Mouse (Mus musculus): ENCODE data around the gene Plxnb1. TPM values are rescaled to one million over a fixed set of nuclear protein-coding genes. Genes with fewer than 3 reads are reported as not detected.

Plxnb1 gene
- polyA plus RNA-seq, 1 experiment from 2014 or later = 41.2 TPM

DNA sequence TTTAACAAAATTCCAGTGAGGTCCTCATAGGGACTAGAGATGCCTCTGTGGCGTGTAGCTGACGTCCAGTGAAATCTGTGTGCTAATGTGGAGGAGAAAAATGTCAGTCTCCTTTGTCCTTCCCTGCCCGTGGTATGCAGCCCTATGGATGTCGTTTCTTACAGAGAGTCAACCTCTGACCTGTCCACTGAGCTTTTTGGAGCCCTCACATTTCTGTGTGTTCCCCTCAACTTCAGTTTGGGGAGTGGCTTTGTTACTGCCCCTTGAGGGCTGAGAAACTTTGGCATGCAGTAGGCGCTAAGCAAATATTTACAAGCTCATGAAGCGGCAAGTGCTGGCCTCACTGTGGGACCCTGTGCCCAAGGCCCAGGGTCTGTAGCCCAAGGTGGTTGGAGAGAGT lies 2.1 kb downstream of the Plxnb1 start:
- no peaks in the 10 kb centered on the region for H3K9me3 ChIP-seq (replicated peaks)
- H3K9ac ChIP-seq = peak overlapping the region; percentile 83
- peaks cover 58% of the 10 kb centered on the region for H3K4me1 ChIP-seq
- no peaks in the 10 kb centered on the region for H3K27me3 ChIP-seq
- no peak for ATAC-seq (ENCODE audit: low FRiP score)
- H3K27ac ChIP-seq = peak overlapping the region; percentile 98
- 13% methylated on average over 6 of the region's 6 CpGs for WGBS
- H3K4me3 ChIP-seq = peak overlapping the region; percentile 46
- peaks cover 36% of the 10 kb centered on the region for H3K36me3 ChIP-seq
- peak overlapping the region; percentile 94 for H3K4me2 ChIP-seq (replicated peaks)

DNA sequence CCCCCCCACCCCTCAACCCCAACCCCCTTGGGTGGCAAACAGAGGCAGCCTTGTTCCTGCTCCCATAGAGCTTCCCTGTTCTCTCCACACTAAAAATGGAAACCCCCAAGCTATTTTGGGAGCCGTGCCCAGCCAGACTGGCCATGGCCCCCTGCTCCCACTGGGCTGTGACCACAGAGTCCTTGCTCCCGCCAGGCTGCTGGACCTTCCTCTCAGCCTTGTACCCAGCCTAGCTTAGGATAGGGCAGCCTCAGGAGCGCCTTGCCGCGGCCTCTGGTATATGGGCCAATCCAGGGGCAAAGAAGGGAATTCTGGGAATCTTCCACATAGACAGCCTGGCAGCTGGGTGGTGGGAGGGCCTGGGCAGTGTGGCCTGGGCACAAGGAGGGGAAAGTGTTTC lies 2.6 kb downstream of the Plxnb1 start:
- H3K27ac ChIP-seq = peak overlapping the region; percentile 98
- no peak for ATAC-seq (ENCODE audit: low FRiP score)
- H3K9ac ChIP-seq = peak overlapping the region; percentile 83
- H3K4me3 ChIP-seq = peak overlapping the region; percentile 46
- H3K4me2 ChIP-seq (replicated peaks) = peak overlapping the region; percentile 94
- H3K36me3 ChIP-seq = peaks cover 38% of the 10 kb centered on the region
- peaks cover 58% of the 10 kb centered on the region for H3K4me1 ChIP-seq
- WGBS = 55% methylated on average over 5 of the region's 5 CpGs
- H3K27me3 ChIP-seq = no peaks in the 10 kb centered on the region
- no peaks in the 10 kb centered on the region for H3K9me3 ChIP-seq (replicated peaks)

DNA sequence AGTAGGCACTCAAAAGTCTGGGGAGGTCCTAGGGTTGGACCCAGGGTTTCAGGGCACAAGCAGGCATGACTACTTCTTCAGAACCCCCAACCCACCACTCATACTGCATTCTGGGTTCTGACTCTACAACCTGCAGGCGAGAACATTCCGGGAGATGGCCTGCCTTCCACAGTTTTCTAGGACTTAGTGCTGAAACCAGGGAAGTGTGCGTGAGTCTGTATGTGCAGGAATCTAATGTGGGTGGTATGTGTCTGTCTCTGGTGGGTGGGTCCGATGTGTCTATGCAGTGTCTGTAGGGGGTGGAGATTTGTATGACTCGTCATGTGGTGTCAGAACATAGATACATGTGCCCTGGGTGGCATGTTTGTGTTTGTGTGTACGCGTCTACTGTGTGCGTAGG lies 3.2 kb downstream of the Plxnb1 start:
- peak overlapping the region; percentile 46 for H3K4me3 ChIP-seq
- peak overlapping the region; percentile 83 for H3K9ac ChIP-seq
- H3K27me3 ChIP-seq = no peaks in the 10 kb centered on the region
- H3K36me3 ChIP-seq = peaks cover 43% of the 10 kb centered on the region
- peaks cover 55% of the 10 kb centered on the region for H3K4me1 ChIP-seq
- 86% methylated on average over 8 of the region's 8 CpGs for WGBS
- peak overlapping the region; percentile 94 for H3K4me2 ChIP-seq (replicated peaks)
- H3K27ac ChIP-seq = peak overlapping the region; percentile 98; the same call in 1 of the 2 replicates
- H3K9me3 ChIP-seq (replicated peaks) = no peaks in the 10 kb centered on the region
- ATAC-seq (ENCODE audit: low FRiP score) = no peak

DNA sequence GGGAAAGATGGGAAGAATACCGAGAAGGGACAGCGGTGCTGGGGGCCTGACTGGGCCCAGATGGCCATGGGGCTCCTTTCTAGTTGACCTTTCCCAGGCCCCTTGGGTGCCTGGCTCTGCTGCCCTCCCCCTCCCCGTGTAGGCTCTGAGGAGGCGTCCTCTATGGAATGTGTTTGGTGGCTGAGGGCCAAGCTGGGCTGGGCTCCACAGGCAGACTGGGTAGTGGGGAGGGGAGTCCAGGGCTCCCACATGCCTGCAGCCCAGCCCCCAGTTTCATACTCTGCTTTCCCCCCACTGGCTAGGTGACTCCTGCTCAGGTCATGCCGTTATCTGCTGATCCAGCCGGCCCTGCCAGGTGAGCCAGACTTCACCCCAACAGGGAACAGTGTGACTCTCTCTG lies 3.8 kb downstream of the Plxnb1 start:
- Histone ChIP-seq H3K4me3 (peak overlapping the region; percentile 46), H3K27ac (peak overlapping the region; percentile 98; the same call in 1 of the 2 replicates), H3K9me3 (replicated peaks) (no peaks in the 10 kb centered on the region), H3K9ac (peak overlapping the region; percentile 83), H3K4me2 (replicated peaks) (peak overlapping the region; percentile 94), H3K27me3 (no peaks in the 10 kb centered on the region), H3K36me3 (peaks cover 47% of the 10 kb centered on the region), H3K4me1 (peaks cover 49% of the 10 kb centered on the region)
- WGBS = 53% methylated on average over 6 of the region's 6 CpGs
- no peak for ATAC-seq (ENCODE audit: low FRiP score)

DNA sequence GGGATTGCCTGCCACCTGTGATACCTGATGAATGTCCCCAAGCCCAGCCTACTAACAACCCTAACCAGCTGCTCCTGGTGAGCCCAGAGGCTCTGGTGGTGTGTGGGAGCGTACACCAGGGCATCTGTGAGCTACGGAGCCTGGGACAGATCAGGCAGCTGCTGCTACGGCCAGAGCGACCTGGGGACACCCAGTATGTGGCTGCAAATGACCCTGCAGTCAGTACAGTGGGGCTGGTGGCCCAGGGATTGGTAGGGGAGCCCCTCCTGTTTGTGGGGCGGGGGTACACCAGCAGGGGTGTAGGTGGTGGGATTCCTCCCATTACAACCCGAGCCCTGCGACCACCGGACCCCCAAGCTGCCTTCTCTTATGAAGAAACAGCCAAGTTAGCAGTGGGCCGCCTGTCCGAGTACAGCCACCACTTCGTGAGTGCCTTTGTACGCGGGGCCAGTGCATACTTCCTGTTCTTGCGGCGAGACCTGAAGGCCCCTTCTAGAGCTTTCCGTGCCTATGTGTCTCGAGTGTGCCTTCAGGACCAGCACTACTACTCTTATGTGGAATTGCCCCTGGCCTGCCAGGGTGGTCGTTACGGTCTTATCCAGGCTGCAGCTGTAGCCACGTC lies 5.2 kb downstream of the Plxnb1 start:
- peaks cover 62% of the 10 kb centered on the region for H3K36me3 ChIP-seq
- H3K4me1 ChIP-seq = peaks cover 39% of the 10 kb centered on the region
- H3K27ac ChIP-seq = no peak overlapping the region

DNA sequence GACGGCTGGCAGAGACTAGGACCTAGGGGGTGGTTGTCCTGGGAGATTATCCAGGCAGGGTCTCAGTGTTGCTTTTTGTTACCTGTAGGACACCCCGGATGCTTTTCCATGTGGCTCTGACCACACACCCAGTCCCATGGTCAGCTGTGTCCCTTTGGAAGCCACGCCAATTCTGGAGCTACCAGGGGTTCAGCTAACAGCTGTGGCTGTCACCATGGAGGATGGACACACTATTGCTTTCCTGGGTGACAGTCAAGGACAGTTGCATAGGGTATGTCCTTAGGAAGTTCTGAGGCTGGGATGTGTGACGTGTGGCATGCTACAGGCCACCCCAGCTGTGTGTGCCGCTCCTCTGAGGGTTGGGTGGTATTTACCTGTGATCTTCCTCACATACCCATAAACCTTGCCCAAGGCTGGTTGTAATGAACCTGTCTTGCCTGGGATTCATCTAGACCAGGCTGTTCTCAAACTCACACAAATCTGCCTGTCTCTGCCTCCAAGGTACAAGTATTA lies 6.8 kb downstream of the Plxnb1 start:
- no peak for ATAC-seq (ENCODE audit: low FRiP score)
- WGBS = 94% methylated on average over 5 of the region's 5 CpGs
- Histone ChIP-seq H3K27ac (no peak overlapping the region), H3K9ac (no peak overlapping the region), H3K4me2 (replicated peaks) (no peak overlapping the region), H3K36me3 (peaks cover 77% of the 10 kb centered on the region), H3K9me3 (replicated peaks) (no peaks in the 10 kb centered on the region), H3K27me3 (no peaks in the 10 kb centered on the region), H3K4me3 (no peak overlapping the region), H3K4me1 (peaks cover 32% of the 10 kb centered on the region)

More for the DNA sequence above, 5.2 kb downstream of the Plxnb1 start:
- Histone ChIP-seq H3K27me3 (no peaks in the 10 kb centered on the region), H3K9me3 (replicated peaks) (no peaks in the 10 kb centered on the region), H3K4me2 (replicated peaks) (no peak overlapping the region), H3K9ac (no peak overlapping the region), H3K4me3 (no peak overlapping the region)
- no peak for ATAC-seq (ENCODE audit: low FRiP score)
- 90% methylated on average over 20 of the region's 20 CpGs for WGBS

DNA sequence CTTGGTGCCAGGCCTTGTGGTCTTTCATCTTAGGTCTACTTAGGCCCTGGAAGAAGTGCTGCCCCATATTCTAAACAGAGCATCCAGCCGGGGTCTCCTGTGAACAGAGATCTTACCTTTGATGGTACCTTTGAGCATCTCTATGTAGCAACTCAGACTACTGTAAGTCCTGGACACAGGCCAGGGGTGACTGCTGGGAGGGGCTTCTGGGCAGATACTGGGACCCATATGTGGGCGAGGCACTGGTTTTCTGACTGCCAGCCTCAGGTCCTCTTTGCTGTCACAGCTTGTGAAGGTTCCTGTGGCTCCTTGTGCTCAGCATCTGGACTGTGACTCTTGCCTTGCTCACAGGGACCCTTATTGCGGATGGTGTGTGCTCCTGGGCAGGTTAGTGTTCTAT lies 7.4 kb downstream of the Plxnb1 start:
- Histone ChIP-seq H3K36me3 (peaks cover 83% of the 10 kb centered on the region), H3K9me3 (replicated peaks) (no peaks in the 10 kb centered on the region), H3K4me3 (no peak overlapping the region), H3K9ac (no peak overlapping the region), H3K27ac (no peak overlapping the region), H3K27me3 (no peaks in the 10 kb centered on the region), H3K4me1 (peaks cover 27% of the 10 kb centered on the region), H3K4me2 (replicated peaks) (no peak overlapping the region)
- 95% methylated on average over 3 of the region's 3 CpGs for WGBS
- no peak for ATAC-seq (ENCODE audit: low FRiP score)

DNA sequence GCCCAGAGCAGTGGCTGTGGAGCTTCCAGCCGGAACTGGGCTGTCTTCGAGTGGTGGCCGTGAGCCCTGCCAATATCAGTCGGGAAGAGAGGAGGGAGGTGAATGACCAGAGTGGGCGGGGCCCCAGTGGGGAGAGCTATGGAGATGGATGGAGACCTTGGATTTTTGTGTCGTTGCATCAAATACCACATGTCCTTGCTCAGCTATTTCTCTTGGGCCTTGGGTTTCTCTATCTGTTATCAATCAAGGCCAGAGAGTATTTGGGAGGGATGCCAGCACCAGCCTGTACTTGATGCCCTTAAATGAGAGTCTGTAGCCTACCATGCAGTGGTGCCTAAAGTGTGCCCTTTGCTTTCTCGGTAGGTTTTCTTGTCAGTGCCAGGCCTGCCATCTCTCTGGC lies 8.1 kb downstream of the Plxnb1 start:
- H3K4me2 ChIP-seq (replicated peaks) = no peak overlapping the region
- ATAC-seq (ENCODE audit: low FRiP score) = no peak
- H3K9ac ChIP-seq = no peak overlapping the region
- H3K36me3 ChIP-seq = peaks cover 90% of the 10 kb centered on the region
- no peaks in the 10 kb centered on the region for H3K9me3 ChIP-seq (replicated peaks)
- H3K4me3 ChIP-seq = no peak overlapping the region
- H3K27ac ChIP-seq = no peak overlapping the region
- H3K27me3 ChIP-seq = no peaks in the 10 kb centered on the region
- H3K4me1 ChIP-seq = peaks cover 19% of the 10 kb centered on the region
- 86% methylated on average over 7 of the region's 7 CpGs for WGBS

DNA sequence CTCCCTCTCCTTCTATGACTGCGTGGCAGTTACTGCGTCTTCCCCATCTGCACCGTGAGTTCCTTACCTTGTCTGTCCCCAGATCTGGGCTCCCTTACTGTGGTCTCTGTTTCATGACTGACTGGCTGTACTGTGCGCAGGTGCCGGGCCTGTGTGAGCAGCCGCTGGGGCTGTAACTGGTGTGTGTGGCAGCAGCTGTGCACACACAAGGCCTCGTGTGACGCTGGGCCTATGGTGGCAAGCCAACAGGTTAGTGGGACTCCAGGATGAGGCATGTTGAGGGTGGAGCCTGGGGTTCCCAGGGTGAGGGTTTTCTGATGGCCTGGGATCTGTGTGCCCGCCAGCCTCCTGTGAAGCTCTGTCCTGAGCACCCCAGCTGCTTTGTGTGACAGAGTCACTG lies 8.9 kb downstream of the Plxnb1 start:
- H3K4me1 ChIP-seq = peaks cover 11% of the 10 kb centered on the region
- peaks cover 96% of the 10 kb centered on the region for H3K36me3 ChIP-seq
- no peak overlapping the region for H3K27ac ChIP-seq
- no peaks in the 10 kb centered on the region for H3K27me3 ChIP-seq
- no peak overlapping the region for H3K4me3 ChIP-seq
- H3K9me3 ChIP-seq (replicated peaks) = no peaks in the 10 kb centered on the region
- 86% methylated on average over 9 of the region's 9 CpGs for WGBS
- ATAC-seq (ENCODE audit: low FRiP score) = no peak
- no peak overlapping the region for H3K9ac ChIP-seq
- H3K4me2 ChIP-seq (replicated peaks) = no peak overlapping the region

DNA sequence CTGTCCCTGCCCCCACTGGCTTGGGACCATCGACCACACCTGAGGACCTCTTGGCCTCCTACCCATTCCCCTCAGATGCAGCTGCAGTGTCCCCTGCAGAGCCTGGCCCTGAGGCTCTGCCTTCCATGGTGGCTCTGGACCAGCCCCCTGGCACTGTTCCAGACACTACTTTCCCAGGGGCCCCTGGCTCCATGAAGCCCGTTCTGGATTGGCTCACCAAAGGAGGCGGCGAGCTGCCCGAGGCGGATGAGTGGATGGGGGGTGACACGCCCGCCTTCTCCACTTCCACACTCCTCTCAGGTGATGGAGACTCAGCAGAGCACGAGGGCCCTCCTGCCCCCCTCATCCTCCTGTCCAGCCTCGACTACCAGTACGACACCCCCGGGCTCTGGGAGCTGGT lies 9.8 kb downstream of the Plxnb1 start:
- Histone ChIP-seq H3K27ac (no peak overlapping the region), H3K27me3 (no peaks in the 10 kb centered on the region), H3K9me3 (replicated peaks) (no peaks in the 10 kb centered on the region), H3K4me1 (peaks cover 4% of the 10 kb centered on the region; the same call in 1 of the 2 replicates), H3K4me2 (replicated peaks) (no peak overlapping the region), H3K9ac (no peak overlapping the region), H3K36me3 (peaks cover 96% of the 10 kb centered on the region), H3K4me3 (no peak overlapping the region)
- 84% methylated on average over 12 of the region's 12 CpGs for WGBS
- ATAC-seq (ENCODE audit: low FRiP score) = no peak

DNA sequence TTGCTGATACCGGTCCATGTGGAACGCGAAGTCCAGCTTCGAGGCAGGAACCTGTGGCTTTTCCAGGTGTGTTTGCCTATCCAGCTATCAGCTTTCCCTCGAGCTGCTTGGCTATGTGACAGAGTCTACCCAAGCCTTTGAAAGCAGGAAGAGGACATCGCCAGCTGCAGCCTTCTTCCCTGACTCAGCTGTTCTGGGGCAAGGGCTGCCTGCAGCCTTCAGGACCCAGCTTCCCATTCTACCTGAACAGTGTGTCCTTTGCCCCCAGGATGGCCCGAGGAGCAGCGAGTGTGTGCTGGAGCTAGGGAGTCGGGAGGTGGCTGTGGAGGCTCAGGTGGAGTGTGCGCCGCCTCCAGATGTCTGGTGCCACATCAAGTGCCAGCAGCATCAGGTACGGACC lies 10.5 kb downstream of the Plxnb1 start:
- Histone ChIP-seq H3K9ac (no peak overlapping the region), H3K36me3 (peaks cover 96% of the 10 kb centered on the region), H3K4me3 (no peak overlapping the region), H3K4me2 (replicated peaks) (no peak overlapping the region), H3K27ac (no peak overlapping the region), H3K9me3 (replicated peaks) (no peaks in the 10 kb centered on the region), H3K4me1 (no peaks in the 10 kb centered on the region), H3K27me3 (no peaks in the 10 kb centered on the region)
- WGBS = 97% methylated on average over 12 of the region's 12 CpGs
- no peak for ATAC-seq (ENCODE audit: low FRiP score)

DNA sequence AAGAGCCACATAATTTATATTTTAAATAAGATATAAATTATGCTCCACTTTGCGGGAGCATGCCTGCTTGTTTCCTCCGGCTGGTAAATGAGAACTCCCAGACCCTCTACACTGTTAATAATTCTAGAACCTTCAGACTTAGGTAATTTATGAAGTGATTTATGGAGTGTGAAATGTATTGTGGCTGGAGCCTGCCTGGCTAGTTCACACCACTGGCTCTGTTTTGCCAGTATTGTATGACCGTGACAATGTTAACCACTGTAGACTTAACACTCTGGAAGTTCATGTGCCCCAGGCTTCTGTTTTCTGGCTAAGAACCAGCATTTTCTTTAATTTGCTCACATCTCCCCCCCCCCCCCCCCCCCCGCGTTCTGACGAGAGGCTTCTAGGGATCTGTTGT lies 12.2 kb downstream of the Plxnb1 start:
- Histone ChIP-seq H3K9me3 (replicated peaks) (no peaks in the 10 kb centered on the region), H3K27ac (no peak overlapping the region), H3K9ac (no peak overlapping the region), H3K36me3 (peaks cover 97% of the 10 kb centered on the region), H3K27me3 (no peaks in the 10 kb centered on the region), H3K4me2 (replicated peaks) (no peak overlapping the region), H3K4me3 (no peak overlapping the region), H3K4me1 (no peaks in the 10 kb centered on the region)
- WGBS = 78% methylated on average over 5 of the region's 6 CpGs
- no peak for ATAC-seq (ENCODE audit: low FRiP score)

DNA sequence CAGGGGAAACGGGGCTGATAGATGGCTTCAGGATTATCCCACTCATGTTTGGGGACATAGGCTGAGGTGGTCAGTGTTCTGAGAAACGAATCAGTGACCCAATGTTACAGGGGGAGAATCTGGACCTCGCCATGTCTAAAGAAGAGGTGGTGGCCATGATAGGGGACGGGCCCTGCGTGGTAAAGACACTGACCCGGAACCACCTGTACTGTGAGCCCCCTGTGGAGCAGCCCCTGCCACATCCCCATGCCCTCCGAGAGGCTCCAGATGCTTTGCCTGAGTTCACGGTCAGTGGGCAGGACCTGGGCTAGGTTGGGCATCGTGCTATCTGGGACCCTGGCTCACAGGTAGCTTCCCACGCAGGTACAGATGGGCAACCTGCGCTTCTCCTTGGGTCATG lies 15.1 kb downstream of the Plxnb1 start:
- peaks cover 100% of the 10 kb centered on the region for H3K36me3 ChIP-seq
- 91% methylated on average over 11 of the region's 11 CpGs for WGBS
- ATAC-seq (ENCODE audit: low FRiP score) = no peak

More for the DNA sequence above, 15.1 kb downstream of the Plxnb1 start:
- H3K4me1 ChIP-seq = no peaks in the 10 kb centered on the region
- H3K4me3 ChIP-seq = no peak overlapping the region
- no peaks in the 10 kb centered on the region for H3K27me3 ChIP-seq
- H3K9ac ChIP-seq = no peak overlapping the region
- no peak overlapping the region for H3K27ac ChIP-seq
- H3K4me2 ChIP-seq (replicated peaks) = no peak overlapping the region
- H3K9me3 ChIP-seq (replicated peaks) = no peaks in the 10 kb centered on the region

All from hindbrain, embryonic 12.5 days (tissue).